Mouse (Mus musculus): ENCODE measurements at regions not wholly inside any gene's neighbourhood (a gene's known extent, or its start where the extent isn't known, plus 50 kb on each side); places are given as distances from the start of the nearest gene placed in this dataset.
A peak's percentile ranks its signal among the peaks of the same experiment; 100 is the strongest.

- peak; percentile 19 for DNase-seq (ENCODE audit: extremely low spot score)
Measured at GRCm38 (mm10) chr8:34385806-34386439, 274.4 kb upstream of the Gm10131 start.

GRCm38 (mm10) chr8:34380615-34381014 lies 269.1 kb upstream of the Gm10131 start:
- DNase-seq (ENCODE audit: extremely low spot score) = no peak

GRCm38 (mm10) chr8:34377154-34377553 lies 265.6 kb upstream of the Gm10131 start:
- DNase-seq (ENCODE audit: extremely low spot score) = peak; percentile 46

GRCm38 (mm10) chr8:34374242-34374641 lies 262.7 kb upstream of the Gm10131 start:
- DNase-seq (ENCODE audit: extremely low spot score) = no peak

GRCm38 (mm10) chr8:34372666-34372980 lies 261.1 kb upstream of the Gm10131 start:
- DNase-seq (ENCODE audit: extremely low spot score) = no peak

- DNase-seq (ENCODE audit: extremely low spot score) = no peak
Measured at GRCm38 (mm10) chr8:34371973-34372665, 260.6 kb upstream of the Gm10131 start.

GRCm38 (mm10) chr8:34371391-34371790 lies 259.9 kb upstream of the Gm10131 start:
- DNase-seq (ENCODE audit: extremely low spot score) = no peak

GRCm38 (mm10) chr8:34368556-34368955 lies 257.0 kb upstream of the Gm10131 start:
- DNase-seq (ENCODE audit: extremely low spot score) = no peak

GRCm38 (mm10) chr8:34364446-34365035 lies 253.0 kb upstream of the Gm10131 start:
- no peak for DNase-seq (ENCODE audit: extremely low spot score)

- peak; percentile 35 for DNase-seq (ENCODE audit: extremely low spot score)
Measured at GRCm38 (mm10) chr8:34363679-34364078, 252.1 kb upstream of the Gm10131 start.

GRCm38 (mm10) chr8:34363131-34363530 lies 251.6 kb upstream of the Gm10131 start:
- no peak for DNase-seq (ENCODE audit: extremely low spot score)

- DNase-seq (ENCODE audit: extremely low spot score) = no peak
Measured at GRCm38 (mm10) chr8:34361377-34361776, 249.8 kb upstream of the Gm10131 start.

- no peak for DNase-seq (ENCODE audit: extremely low spot score)
Measured at GRCm38 (mm10) chr8:34359776-34360175, 248.2 kb upstream of the Gm10131 start.

GRCm38 (mm10) chr8:34355059-34355458 lies 243.5 kb upstream of the Gm10131 start:
- no peak for DNase-seq (ENCODE audit: extremely low spot score)

- no peak for DNase-seq (ENCODE audit: extremely low spot score)
Measured at GRCm38 (mm10) chr8:34353140-34353855, 241.8 kb upstream of the Gm10131 start.

- no peak for DNase-seq (ENCODE audit: extremely low spot score)
Measured at GRCm38 (mm10) chr8:34334851-34335250, 223.3 kb upstream of the Gm10131 start.

GRCm38 (mm10) chr8:34331673-34332072 lies 220.1 kb upstream of the Gm10131 start:
- no peak for DNase-seq (ENCODE audit: extremely low spot score)

GRCm38 (mm10) chr8:34326614-34326965 lies 215.1 kb upstream of the Gm10131 start:
- no peak for DNase-seq (ENCODE audit: extremely low spot score)

- peak; percentile 53 for DNase-seq (ENCODE audit: extremely low spot score)
Measured at GRCm38 (mm10) chr8:34325841-34326613, 214.5 kb upstream of the Gm10131 start.

GRCm38 (mm10) chr8:34320158-34320587 lies 208.6 kb upstream of the Gm10131 start:
- peak; percentile 39 for DNase-seq (ENCODE audit: extremely low spot score)

GRCm38 (mm10) chr8:34319719-34320118 lies 208.2 kb upstream of the Gm10131 start:
- DNase-seq (ENCODE audit: extremely low spot score) = no peak

GRCm38 (mm10) chr8:34315233-34315632 lies 203.7 kb upstream of the Gm10131 start:
- DNase-seq (ENCODE audit: extremely low spot score) = no peak

Data from embryo, embryonic 9.5 days (tissue).